Mouse (Mus musculus): ENCODE results near the gene Krt73. TPM values are rescaled to one million over a fixed set of nuclear protein-coding genes. Genes with fewer than 3 reads are reported as not detected.

Krt73 gene
- total RNA-seq (2018; cell fraction: chromatin; rRNA removed): not detected
- total RNA-seq (2018; cell fraction: cytosol; rRNA removed): not detected
- not detected for total RNA-seq (2018; cell fraction: nucleus; rRNA removed)
- not detected in 3 replicates for polyA plus RNA-seq (2018)

GRCm38 (mm10) chr15:101802296-101802835, at the start of gene Krt73:
TSS of gene Krt73 (minus strand) at chr15:101802346.
- 86% methylated on average over 6 of the region's 6 CpGs for WGBS (ENCODE audit: missing documents)
- no peak within 1 kb of the TSS for H3K4me3 ChIP-seq (ENCODE audit: inconsistent target)

GRCm38 (mm10) chr15:101850694-101851093, 48.5 kb upstream of the Krt73 start, which contains the start of gene Krt1:
TSS of gene Krt1 (minus strand) at chr15:101850794.
- Histone ChIP-seq H3K27ac (no peak within 1 kb of the TSS), H3K79me2 (ENCODE audit: inconsistent target) (no peaks in the 10 kb centered on the region), H3K4me3 (ENCODE audit: inconsistent target) (no peak within 1 kb of the TSS), H3K36me3 (ENCODE audit: inconsistent target) (no peaks in the 10 kb centered on the region)
- 78% methylated on average over 6 of the region's 6 CpGs for WGBS (ENCODE audit: missing documents)

More at GRCm38 (mm10) chr15:101802296-101802835, at the start of gene Krt73:
- Histone ChIP-seq H3K27ac (no peak within 1 kb of the TSS), H3K79me2 (ENCODE audit: inconsistent target) (no peaks in the 10 kb centered on the region), H3K36me3 (ENCODE audit: inconsistent target) (no peaks in the 10 kb centered on the region)

GRCm38 (mm10) chr15:101845971-101846403, 43.8 kb upstream of the Krt73 start:
- Histone ChIP-seq H3K36me3 (ENCODE audit: inconsistent target) (no peaks in the 10 kb centered on the region), H3K27ac (no peak overlapping the region), H3K79me2 (ENCODE audit: inconsistent target) (no peaks in the 10 kb centered on the region), H3K4me3 (ENCODE audit: inconsistent target) (no peak overlapping the region)
- WGBS (ENCODE audit: missing documents): 3% methylated on average over 37 of the region's 37 CpGs

- no peaks in the 10 kb centered on the region for H3K79me2 ChIP-seq (ENCODE audit: inconsistent target)
- H3K27ac ChIP-seq: no peak overlapping the region
- no peaks in the 10 kb centered on the region for H3K36me3 ChIP-seq (ENCODE audit: inconsistent target)
- 63% methylated on average over 9 of the region's 9 CpGs for WGBS (ENCODE audit: missing documents)
- no peak overlapping the region for H3K4me3 ChIP-seq (ENCODE audit: inconsistent target)
These were observed 41.0 kb upstream of the Krt73 start for GRCm38 (mm10) chr15:101843192-101843591.

- WGBS (ENCODE audit: missing documents): 63% methylated on average over 5 of the region's 5 CpGs
- Histone ChIP-seq H3K27ac (no peak overlapping the region), H3K79me2 (ENCODE audit: inconsistent target) (no peaks in the 10 kb centered on the region), H3K36me3 (ENCODE audit: inconsistent target) (no peaks in the 10 kb centered on the region), H3K4me3 (ENCODE audit: inconsistent target) (no peak overlapping the region)
These were observed 32.7 kb upstream of the Krt73 start for GRCm38 (mm10) chr15:101834784-101835328.

- Histone ChIP-seq H3K27ac (no peak overlapping the region), H3K36me3 (ENCODE audit: inconsistent target) (no peaks in the 10 kb centered on the region)
- WGBS (ENCODE audit: missing documents): 64% methylated on average over 6 of the region's 6 CpGs
These were observed 31.0 kb upstream of the Krt73 start for GRCm38 (mm10) chr15:101833131-101833530.

GRCm38 (mm10) chr15:101829441-101829840, 27.3 kb upstream of the Krt73 start:
- WGBS (ENCODE audit: missing documents): 83% methylated on average over 5 of the region's 5 CpGs
- H3K36me3 ChIP-seq (ENCODE audit: inconsistent target): no peaks in the 10 kb centered on the region
- no peaks in the 10 kb centered on the region for H3K79me2 ChIP-seq (ENCODE audit: inconsistent target)
- H3K27ac ChIP-seq: no peak overlapping the region
- H3K4me3 ChIP-seq (ENCODE audit: inconsistent target): no peak overlapping the region

More at GRCm38 (mm10) chr15:101833131-101833530, 31.0 kb upstream of the Krt73 start:
- H3K79me2 ChIP-seq (ENCODE audit: inconsistent target): no peaks in the 10 kb centered on the region
- no peak overlapping the region for H3K4me3 ChIP-seq (ENCODE audit: inconsistent target)

- no peaks in the 10 kb centered on the region for H3K36me3 ChIP-seq (ENCODE audit: inconsistent target)
- WGBS (ENCODE audit: missing documents): 20% methylated on average over 3 of the region's 3 CpGs
- H3K79me2 ChIP-seq (ENCODE audit: inconsistent target): no peaks in the 10 kb centered on the region
- no peak overlapping the region for H3K4me3 ChIP-seq (ENCODE audit: inconsistent target)
- no peak overlapping the region for H3K27ac ChIP-seq
These were observed 19.6 kb upstream of the Krt73 start for GRCm38 (mm10) chr15:101821786-101822185.

- H3K36me3 ChIP-seq (ENCODE audit: inconsistent target): no peaks in the 10 kb centered on the region
- WGBS (ENCODE audit: missing documents): 78% methylated on average over 16 of the region's 16 CpGs
- H3K79me2 ChIP-seq (ENCODE audit: inconsistent target): no peaks in the 10 kb centered on the region
- no peak within 1 kb of the TSS for H3K4me3 ChIP-seq (ENCODE audit: inconsistent target)
- no peak within 1 kb of the TSS for H3K27ac ChIP-seq
These were observed 15.7 kb upstream of the Krt73 start, which contains the start of gene Krt2 for GRCm38 (mm10) chr15:101817875-101818274. TSS of gene Krt2 (minus strand) at chr15:101818169.

GRCm38 (mm10) chr15:101803052-101803822, 1.1 kb upstream of the Krt73 start:
- Histone ChIP-seq H3K79me2 (ENCODE audit: inconsistent target) (no peaks in the 10 kb centered on the region), H3K36me3 (ENCODE audit: inconsistent target) (no peaks in the 10 kb centered on the region), H3K27ac (no peak overlapping the region), H3K4me3 (ENCODE audit: inconsistent target) (no peak overlapping the region)
- 79% methylated on average over 11 of the region's 11 CpGs for WGBS (ENCODE audit: missing documents)

GRCm38 (mm10) chr15:101790867-101791266, 11.3 kb downstream of the Krt73 start:
- WGBS (ENCODE audit: missing documents): 34% methylated on average over 3 of the region's 3 CpGs
- no peaks in the 10 kb centered on the region for H3K79me2 ChIP-seq (ENCODE audit: inconsistent target)

GRCm38 (mm10) chr15:101786360-101786759, 15.8 kb downstream of the Krt73 start, which contains the start of gene Krt72:
TSS of gene Krt72 (minus strand) at chr15:101786460.
- H3K36me3 ChIP-seq (ENCODE audit: inconsistent target): no peaks in the 10 kb centered on the region
- WGBS (ENCODE audit: missing documents): 91% methylated on average over 18 of the region's 18 CpGs
- no peak within 1 kb of the TSS for H3K4me3 ChIP-seq (ENCODE audit: inconsistent target)
- H3K79me2 ChIP-seq (ENCODE audit: inconsistent target): no peaks in the 10 kb centered on the region
- no peak within 1 kb of the TSS for H3K27ac ChIP-seq

More at GRCm38 (mm10) chr15:101790867-101791266, 11.3 kb downstream of the Krt73 start:
- no peaks in the 10 kb centered on the region for H3K36me3 ChIP-seq (ENCODE audit: inconsistent target)
- H3K27ac ChIP-seq: no peak overlapping the region
- no peak overlapping the region for H3K4me3 ChIP-seq (ENCODE audit: inconsistent target)

GRCm38 (mm10) chr15:101773420-101773819, 28.7 kb downstream of the Krt73 start:
- Histone ChIP-seq H3K27ac (no peak overlapping the region), H3K79me2 (ENCODE audit: inconsistent target) (no peaks in the 10 kb centered on the region), H3K4me3 (ENCODE audit: inconsistent target) (no peak overlapping the region), H3K36me3 (ENCODE audit: inconsistent target) (no peaks in the 10 kb centered on the region)
- 55% methylated on average over 10 of the region's 10 CpGs for WGBS (ENCODE audit: missing documents)

- Histone ChIP-seq H3K36me3 (ENCODE audit: inconsistent target) (no peaks in the 10 kb centered on the region), H3K79me2 (ENCODE audit: inconsistent target) (no peaks in the 10 kb centered on the region), H3K4me3 (ENCODE audit: inconsistent target) (no peak overlapping the region), H3K27ac (no peak overlapping the region)
- WGBS (ENCODE audit: missing documents): 4% methylated on average over 5 of the region's 5 CpGs
These were observed 29.4 kb downstream of the Krt73 start for GRCm38 (mm10) chr15:101772711-101773081.

Measured in macrophage (primary cell).